Mouse (Mus musculus): ENCODE data around the gene Zscan20. TPM values are rescaled to one million over a fixed set of nuclear protein-coding genes. Genes with fewer than 3 reads are reported as not detected.
"Not testable (repeated sequence)": the region's sequence is repeated elsewhere in the genome, so short reads cannot be mapped to it uniquely, and the experiment has no call there.

The Zscan20 gene
- total RNA-seq, 2 experiments from 2014 or later: 9.9 to 10.3 TPM

DNA sequence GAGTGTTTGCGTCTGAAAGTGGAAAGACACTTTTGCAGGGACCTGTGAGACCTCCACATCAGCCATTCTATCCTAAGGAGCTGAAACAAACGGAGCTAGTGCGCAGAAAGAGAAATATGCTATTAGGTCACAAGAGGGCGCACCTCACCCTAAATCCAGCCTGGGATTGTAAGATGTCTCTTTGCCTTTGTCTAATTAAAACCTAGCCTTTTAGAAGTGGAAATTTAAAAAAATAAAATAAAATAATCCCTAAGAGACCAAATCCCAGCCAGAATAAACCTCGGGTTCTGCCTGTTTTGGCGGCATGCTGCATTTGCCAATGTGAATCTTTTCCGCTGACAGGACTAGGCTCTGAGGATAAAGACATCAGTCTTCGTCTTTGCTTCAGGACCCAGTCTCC, 3.4 kb upstream of the Zscan20 start:
- peak in 1 of 2 experiments; percentile 50 for DNase-seq

DNA sequence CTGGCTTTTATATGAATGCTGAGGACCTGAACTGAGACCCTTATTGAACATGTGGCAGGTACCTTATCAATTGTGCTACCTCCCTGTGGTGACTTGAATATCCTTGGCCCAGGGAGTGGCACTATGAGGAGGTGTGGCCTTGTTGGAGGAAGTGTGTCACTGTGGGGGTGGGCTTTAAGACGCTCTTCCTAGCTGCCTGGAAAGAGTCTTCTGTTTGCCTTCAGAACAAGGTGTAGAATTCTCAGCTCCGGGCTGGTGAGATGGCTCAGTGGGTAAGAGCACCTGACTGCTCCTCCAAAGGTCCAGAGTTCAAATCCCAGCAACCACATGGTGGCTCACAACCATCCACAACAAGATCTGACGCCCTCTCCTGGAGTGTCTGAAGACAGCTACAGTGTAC, 1.8 kb upstream of the Zscan20 start:
- DNase-seq: not testable (repeated sequence)

DNA sequence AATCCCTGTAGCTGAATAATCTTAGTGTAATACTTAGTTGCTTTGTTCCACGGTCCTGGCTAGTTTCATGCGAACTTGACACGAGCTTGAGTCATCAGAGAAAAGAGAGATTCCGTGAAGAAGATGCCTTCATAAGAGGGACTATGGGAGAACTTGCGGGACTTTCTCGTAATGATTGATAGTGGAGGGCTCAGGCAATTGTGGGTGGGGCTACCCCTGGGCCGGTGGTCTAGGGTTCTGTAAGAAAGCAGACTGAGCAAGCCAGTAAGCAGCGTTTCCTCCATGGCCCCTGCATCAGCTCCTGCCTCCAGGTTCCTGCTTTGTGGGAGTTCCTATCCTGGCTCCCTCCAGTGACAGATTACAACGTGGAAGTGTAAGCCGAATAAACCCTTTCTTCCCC, 808 bp upstream of the Zscan20 start:
- no peak for DNase-seq

DNA sequence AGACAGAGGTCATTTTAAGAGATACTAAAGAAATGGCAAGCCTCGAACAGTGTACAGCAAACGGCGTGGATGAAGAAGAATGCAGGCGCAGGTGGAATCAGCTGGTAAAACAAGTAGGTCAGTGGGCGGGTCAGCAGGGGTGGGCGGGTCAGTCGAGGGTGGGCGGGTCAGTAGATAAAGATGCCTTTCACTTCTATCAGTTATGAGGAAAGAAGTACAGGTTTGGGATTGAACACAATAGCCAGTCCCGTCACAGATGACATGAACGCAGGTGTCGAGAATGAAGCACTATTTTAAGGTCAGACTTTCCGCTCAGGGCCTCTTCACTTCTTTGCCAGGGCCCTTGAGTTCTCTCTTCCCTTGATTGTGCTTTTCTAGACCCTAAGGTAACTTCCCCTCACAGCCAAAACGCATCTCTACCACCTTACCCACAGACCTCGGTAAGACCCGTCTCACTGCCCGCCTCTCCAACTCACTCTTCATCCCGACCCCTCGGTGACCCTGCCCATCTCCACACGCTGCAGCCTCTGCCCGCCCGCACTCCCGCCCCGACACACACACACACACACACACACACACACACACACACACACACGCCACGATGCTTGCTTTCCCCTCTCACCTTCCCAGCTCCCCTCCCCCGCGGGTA, 498 bp downstream of the Zscan20 start:
- DNase-seq: no peak

DNA sequence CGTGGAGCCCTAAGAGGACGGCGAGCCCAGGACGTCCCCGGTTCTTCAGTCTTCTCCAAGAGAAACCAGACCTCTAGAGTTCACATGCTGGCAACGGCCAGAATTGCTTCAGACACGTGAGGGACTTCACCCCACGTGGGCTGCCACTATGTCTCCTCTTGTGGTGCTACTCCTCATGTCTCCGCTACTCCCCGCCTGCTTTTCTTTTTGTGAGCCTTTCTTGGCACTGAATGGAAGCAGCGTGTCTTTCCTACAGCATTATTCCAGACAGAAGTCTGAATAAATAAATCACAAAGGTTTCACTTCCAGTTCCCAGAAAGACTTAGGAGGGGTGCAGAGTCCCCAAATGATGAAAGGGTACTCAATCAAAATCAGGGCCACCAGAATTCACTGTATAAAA, 2.2 kb downstream of the Zscan20 start:
- no peak for DNase-seq

DNA sequence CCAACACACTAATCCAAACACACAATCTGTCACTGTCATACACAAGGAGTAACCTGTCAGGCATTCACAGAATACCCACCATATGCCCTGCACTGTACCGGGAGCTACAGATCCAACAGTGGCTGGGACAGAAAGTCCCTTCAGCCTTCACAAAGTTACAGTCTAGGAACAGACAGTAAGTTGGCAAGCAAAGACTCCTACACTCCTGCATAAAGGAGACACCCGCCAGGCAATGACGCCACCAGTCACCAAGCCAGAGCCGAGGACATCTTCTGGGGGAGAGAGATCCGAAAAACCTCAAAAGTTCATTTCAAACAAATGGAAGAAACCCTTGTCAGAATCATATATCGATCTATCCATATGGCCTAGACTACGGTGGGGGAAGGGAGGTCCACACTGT, 3.3 kb downstream of the Zscan20 start:
- DNase-seq: peak; percentile 39

DNA sequence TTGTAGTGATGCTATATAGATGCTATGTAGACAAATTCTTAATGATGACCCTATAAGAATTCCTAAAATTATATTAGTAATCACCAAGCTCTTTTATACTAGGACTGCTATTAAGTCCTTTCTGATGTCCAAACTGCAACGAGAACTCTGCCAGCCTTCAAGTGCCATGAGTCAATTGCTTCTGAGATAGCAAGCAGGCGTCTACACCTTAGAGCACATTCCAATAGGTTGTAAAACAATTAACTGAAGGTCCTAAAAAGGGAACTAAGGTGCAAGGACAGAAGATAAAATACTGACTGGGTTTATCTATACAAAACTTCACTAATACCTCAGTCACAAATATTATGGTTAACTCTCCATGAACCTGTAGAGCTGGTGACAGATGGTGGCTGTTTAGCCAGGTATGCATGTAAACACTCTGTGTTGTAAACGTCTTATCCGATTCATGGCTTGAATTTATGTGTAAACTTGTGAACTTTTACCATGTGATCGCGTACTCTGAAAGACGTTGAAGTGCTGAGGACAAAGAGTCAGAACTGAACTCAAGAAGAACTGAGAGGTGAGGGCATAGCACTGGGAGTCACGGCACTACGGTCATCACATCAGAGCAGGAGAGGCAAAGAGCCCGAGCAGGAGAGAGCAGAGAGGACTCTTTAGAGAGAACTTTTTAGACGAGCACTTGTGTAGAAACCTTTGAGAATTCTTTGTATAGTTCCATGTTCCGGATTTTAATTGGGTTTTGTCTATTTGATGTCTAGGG, 11.9 kb downstream of the Zscan20 start:
- no peak for DNase-seq

DNA sequence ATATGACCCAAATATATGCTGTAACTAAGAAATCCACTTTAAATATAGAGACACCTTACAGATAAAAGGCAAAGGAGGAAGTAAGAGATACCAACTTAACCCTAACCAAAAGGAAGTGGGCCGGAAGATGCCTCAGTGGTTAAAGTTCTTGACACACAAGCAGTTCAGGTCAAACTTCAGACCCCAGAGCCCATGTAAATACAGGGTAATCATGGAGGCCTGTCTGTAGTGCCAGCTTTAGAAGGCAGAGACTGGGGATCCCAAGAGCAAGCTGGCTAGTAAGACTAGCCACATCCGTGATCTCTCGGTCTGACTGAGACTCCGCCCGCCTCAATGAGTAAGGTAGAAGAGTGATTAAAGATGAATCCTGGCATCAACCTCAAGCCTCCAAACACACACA, 15.8 kb downstream of the Zscan20 start:
- DNase-seq: no peak

DNA sequence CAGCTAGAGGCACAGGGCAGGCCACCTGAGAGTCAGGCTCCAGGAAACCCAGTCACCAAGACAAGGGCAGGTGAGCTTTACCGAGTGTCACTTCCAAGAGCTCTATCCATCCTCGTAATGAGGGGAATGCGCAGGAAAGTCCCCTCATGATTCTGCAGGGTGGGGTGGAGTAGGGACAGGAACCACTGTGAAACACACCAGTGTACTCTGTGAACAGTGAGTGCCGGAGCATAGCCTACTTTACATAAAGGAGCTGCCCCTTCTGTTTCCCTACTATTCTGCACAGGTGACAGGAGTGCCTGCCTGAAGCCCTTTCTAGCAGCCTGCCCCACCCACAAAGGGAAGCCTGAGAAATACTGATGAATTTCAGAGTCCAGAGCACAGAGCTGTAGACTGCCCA, 16.6 kb downstream of the Zscan20 start:
- DNase-seq: no peak

DNA sequence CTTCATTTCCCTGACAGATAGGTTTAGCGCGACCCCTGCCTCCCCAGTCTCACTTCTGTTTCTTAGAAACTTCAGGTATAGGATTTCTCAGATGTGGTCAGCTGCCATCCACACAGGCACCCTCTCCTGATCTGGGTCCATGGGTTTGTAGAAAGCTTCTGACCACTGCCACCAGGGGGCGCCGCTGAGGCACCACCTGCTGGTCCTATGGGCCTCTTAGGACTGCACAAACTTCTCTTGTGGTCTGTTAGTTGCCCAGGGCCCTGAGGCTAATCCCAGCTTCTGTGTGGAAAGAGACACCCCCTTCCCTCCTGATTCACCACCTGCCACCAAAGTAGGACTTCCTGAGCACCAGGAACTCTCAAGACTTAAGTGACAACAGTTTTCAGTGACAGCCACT, 30.7 kb downstream of the Zscan20 start:
- DNase-seq: no peak

DNA sequence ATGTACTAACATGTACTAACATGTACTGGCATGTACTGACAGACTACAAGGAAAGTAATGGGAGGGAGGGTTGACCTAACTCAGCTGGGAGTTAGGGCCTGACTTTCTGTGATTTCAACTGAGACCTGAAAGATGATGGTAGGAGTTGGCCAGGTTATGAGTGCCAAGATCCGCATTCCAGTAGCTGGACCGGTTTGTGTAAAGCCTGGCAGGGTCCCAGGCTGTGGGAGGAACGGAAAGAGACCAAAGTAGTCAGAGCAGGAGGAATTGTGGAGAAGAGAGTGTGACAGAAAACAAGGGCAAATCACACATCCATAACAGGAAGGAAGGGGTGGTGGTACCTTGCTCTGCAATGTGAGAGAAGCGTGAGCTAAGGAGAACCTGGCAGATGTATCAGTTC, 34.1 kb downstream of the Zscan20 start:
- DNase-seq: no peak

DNA sequence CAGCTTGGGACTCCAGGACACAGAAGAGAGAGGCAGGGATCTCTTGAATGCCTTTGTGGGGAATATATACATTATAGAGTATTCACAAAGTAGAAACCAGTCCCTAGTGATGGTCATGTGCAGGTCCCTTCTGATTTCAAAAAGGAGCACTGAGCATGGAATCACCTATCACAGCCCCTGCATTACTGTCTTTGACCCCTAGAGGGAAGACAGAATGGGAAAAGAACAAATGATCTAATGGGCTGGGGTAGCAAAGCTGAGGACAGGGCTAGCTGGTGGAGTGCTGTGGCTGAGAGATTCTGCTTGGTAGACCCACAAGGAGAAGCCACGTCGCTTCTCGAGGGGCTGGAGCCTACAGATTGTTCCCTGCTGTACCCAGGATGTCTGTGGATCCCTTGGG, 49.6 kb downstream of the Zscan20 start:
- no peak for DNase-seq

DNA sequence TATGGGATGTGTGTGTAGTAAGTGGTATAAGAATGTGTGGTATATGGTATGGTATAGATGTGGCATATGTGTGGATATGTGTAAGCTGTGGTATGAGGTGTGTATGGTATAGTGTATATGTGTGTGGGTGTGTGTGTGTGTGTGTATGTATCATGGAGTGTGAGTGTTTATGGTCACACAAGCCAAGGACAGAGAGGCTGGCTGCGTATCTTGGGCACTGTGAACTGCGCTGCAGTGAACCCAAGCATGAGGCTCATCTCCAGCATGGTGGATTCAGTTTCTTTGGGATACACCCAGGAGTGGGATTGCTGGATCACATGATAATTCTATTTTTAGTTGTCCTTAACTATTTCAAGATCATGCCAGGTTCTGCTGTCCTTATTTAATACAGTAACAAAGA, 55.7 kb downstream of the Zscan20 start:
- DNase-seq: no peak

DNA sequence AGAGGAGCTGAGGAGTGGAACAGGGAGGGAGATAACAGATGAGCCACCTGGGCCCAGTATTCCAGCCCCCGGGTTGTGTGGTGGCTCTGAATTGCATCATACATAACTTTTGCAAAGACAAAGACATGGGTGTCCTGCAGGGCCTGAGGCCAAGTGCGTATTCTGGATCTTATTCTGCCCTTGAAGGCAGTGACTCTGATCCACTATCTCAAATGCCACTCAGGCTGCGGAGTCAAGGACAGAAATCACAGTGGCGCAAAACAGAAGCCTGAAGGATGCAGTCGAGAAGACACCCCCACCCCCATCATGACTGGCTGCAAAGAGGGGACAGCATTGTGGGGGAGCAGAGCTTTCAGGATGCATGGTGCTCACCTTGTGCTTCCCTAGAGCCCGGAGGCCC, 59.1 kb downstream of the Zscan20 start:
- no peak for DNase-seq

DNA sequence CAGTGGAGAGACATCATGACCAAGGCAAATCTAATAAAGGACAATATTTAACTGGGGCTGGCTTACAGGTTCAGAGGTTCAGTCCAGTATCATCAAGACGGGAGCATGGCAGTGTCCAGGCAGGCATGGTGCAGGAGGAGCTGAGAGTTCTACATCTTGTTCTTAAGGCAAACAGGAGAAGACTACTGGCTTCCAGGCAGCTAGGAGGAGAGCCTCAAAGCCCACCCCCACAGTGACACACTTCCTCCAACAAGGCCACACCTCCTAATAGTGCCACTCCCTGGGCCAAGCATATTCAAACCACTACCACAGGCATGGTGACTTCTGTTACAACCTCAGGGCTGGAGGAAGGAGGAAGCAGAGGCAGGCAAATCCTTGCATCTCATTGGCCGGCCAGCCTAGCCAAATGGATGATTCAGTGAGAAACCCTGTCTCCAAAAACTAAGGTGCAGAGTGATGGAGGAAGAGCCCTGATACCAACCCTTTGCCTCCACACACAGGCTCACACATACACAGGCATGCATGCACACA, 65.9 kb downstream of the Zscan20 start:
- DNase-seq: not testable (repeated sequence)

DNA sequence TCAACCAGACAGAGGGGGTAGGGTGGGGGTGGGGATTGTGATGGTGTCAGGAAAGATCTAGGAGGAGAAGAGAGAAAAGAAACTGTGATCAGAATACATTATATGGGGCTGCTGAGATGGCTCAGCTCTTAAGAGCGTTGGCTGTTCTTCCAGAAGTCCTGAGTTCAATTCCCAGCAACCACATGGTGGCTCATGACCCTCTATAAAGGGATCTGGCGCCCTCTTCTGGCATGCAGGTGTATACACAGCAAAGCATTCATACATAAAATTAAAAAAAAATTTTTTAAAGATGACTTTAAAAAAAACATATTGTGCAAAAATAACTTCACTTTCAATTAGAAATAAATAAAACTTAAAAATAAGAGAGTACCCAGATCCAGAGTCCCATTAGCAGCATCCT, 66.5 kb downstream of the Zscan20 start:
- DNase-seq: no peak

Other genes with a start within 250 kb of the Zscan20 start
- gene Tlr12, start 8.5 kb upstream of the Zscan20 start, total RNA-seq (2021): under 1 TPM; 0.61 to 0.80 TPM
- gene Phc2, start 44.6 kb upstream of the Zscan20 start, total RNA-seq (2021): 10 to 100 TPM; 91.4 to 96.9 TPM
- gene A3galt2, start 145.3 kb upstream of the Zscan20 start, total RNA-seq (2021): under 1 TPM; 0.48 to 0.62 TPM
- 10 to 100 TPM; 23.7 to 29.8 TPM for gene Zfp362, start 195.9 kb upstream of the Zscan20 start, total RNA-seq (2021)